Mouse (Mus musculus): ENCODE measurements around the gene Chd2. TPM values are rescaled to one million over a fixed set of nuclear protein-coding genes. Genes with fewer than 3 reads are reported as not detected.
"Not testable (repeated sequence)": the region's sequence is repeated elsewhere in the genome, so short reads cannot be mapped to it uniquely, and the experiment has no call there.

Gene Chd2
- total RNA-seq, 1 experiment from 2014 or later = 241 TPM

DNA sequence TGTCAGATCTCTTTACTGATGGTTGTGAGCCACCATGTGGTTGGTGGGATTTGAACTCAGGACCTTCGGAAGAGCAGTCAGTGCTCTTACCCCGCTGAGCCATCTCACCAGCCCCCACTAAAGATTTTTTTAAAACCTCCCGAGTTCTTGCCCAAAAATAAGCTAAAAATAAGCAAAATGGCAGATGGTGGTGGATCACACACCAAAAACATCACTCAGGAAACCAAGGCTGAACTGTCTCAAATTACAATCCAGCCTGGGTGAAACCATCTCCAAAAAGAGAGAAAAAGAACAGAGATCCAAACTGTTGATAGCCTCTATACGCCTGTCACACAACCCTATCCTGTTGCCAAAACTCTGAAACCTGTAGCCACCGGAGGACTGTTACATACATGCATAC lies 11.5 kb downstream of the Chd2 start:
- ATAC-seq (replicated peaks; ENCODE audit: insufficient number of reproducible peaks, low FRiP score, low TSS enrichment, poor library complexity, severe bottlenecking) = no peak

DNA sequence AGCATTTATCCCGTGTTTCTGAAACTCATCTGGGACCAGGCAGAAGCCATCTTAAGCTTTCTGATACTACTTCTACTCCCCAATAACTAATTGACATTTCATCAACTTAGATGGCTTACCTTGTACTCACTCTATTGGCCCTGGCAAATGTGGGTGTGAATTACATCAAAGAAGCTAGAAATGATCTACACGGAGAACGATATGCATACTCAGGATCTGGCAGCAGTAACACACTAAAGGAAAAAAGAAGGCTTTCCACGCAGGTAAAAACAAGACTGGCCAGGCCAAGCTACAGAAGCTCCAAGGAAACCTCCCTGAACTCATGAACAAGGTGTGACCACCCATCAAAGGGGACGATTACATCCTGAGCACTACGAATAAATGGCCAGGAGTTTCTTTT lies 12.4 kb downstream of the Chd2 start:
- ATAC-seq (replicated peaks; ENCODE audit: insufficient number of reproducible peaks, low FRiP score, low TSS enrichment, poor library complexity, severe bottlenecking) = no peak

DNA sequence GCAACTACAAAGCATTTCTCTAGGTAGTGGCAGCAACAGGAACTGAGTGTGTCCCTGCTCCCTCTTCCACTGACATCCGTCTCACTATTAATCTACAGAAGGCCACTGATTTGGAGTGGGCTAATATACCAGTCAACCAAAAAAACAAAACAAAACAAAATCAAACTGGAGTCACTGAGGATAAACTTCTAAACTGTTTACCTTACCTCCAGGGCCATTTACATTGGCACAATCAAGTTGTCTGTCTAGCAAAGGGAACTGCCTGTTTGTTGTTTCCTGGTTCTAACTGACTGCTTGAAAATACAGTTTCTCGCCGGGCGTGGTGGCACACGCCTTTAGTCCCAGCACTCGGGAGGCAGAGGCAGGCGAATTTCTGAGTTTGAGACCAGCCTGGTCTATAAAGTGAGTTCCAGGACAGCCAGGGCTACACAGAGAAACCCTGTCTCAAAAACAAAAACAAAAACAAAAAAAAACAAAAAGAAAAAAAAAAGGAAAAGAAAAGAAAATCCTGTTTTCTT lies 13.2 kb downstream of the Chd2 start:
- ATAC-seq (replicated peaks; ENCODE audit: insufficient number of reproducible peaks, low FRiP score, low TSS enrichment, poor library complexity, severe bottlenecking) = not testable (repeated sequence)

DNA sequence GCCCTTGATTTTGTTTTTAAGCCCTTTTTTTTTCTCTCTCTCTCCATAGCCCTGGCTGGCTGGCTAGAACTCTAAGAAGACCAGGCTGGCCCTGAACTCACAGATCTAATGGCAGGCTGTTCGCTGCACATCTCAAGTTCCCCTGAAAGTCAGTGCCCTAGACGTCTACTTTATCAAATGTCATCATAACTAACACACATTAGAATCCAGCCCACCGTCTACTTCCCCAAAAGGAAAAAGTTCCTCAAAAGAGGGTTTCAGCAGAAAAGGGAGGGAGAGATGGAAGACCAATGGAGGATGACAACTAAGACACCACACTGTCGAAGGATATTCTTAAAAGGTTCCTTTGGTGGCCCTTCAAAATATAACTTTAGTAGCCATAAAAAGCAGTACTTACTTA lies 14.4 kb downstream of the Chd2 start:
- 0 out of 2 replicates have a peak, but pooled peaks have one; percentile 25 for ATAC-seq (replicated peaks; ENCODE audit: insufficient number of reproducible peaks, low FRiP score, low TSS enrichment, poor library complexity, severe bottlenecking)

DNA sequence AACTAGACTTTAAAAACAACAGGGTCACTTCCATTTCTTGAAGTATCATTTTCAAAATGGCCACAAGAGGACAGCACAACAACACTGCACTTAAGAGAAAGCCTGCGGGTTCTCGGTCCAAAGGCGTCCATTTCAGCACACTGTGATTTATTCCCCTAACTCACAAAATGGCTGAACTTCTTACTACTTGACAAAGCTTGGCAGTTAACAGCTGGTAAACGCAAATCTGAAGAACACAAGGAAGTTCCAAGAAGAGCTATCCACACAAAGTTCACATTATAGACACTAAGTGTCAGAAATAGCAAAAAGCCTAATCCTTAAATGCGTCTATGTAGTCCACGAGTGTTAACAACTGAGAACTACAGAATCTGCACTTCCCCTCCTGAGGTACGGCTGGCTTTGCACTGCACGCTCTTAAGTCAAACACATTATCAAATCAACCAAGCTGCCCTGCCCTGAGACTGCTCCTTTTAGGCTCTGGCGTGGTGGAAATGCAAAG lies 17.1 kb downstream of the Chd2 start:
- peak; percentile 84 for ATAC-seq (replicated peaks; ENCODE audit: insufficient number of reproducible peaks, low FRiP score, low TSS enrichment, poor library complexity, severe bottlenecking)

DNA sequence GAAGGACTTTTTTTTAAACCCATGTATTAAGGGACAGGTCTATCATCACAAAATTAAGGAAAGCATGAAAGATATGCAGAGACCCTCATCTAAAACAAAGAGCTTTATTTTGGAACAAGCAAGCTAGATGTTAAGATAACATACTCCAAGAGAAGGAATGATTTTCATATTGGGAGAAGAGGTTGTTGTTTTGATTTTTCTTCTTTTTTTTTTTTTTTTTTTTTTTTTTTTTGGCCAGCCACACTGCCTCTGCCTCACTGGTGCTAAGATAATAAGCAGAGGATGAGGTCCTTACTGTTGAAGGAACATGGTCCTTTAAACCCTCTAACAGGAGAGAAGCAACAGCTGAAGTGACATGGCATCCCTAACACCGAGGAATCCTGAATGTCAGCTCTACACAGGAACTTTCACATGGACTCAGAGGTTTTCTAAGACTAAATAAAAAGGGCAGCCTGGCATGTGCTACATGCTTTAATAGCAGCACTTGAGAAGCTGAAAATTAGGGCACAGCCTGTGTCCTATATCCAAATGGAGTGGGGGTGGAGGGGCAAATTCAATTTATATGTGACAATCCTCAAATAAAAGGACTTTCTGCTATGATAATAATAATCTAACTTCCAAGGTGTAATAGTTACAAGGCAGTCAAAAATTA lies 17.9 kb downstream of the Chd2 start:
- ATAC-seq (replicated peaks; ENCODE audit: insufficient number of reproducible peaks, low FRiP score, low TSS enrichment, poor library complexity, severe bottlenecking) = no peak

DNA sequence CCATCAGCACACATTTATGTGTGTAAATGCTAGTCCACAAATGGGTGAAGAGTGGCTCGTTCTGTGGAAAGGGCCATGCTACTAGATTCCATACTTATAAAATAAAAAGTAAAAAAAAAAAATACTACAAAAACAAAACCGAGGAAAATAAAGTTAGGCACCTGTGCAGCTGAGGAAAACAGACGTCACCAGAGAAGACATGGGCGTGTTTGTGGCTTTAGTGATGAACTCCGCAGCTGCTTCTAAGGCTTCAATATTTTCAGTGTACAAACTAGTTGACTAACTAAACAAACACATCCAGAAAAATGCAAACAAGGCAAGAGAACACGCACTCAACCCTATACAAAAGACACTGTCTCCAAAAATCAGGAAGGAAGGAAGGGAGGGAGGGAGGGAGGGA lies 18.4 kb downstream of the Chd2 start:
- ATAC-seq (replicated peaks; ENCODE audit: insufficient number of reproducible peaks, low FRiP score, low TSS enrichment, poor library complexity, severe bottlenecking) = no peak

DNA sequence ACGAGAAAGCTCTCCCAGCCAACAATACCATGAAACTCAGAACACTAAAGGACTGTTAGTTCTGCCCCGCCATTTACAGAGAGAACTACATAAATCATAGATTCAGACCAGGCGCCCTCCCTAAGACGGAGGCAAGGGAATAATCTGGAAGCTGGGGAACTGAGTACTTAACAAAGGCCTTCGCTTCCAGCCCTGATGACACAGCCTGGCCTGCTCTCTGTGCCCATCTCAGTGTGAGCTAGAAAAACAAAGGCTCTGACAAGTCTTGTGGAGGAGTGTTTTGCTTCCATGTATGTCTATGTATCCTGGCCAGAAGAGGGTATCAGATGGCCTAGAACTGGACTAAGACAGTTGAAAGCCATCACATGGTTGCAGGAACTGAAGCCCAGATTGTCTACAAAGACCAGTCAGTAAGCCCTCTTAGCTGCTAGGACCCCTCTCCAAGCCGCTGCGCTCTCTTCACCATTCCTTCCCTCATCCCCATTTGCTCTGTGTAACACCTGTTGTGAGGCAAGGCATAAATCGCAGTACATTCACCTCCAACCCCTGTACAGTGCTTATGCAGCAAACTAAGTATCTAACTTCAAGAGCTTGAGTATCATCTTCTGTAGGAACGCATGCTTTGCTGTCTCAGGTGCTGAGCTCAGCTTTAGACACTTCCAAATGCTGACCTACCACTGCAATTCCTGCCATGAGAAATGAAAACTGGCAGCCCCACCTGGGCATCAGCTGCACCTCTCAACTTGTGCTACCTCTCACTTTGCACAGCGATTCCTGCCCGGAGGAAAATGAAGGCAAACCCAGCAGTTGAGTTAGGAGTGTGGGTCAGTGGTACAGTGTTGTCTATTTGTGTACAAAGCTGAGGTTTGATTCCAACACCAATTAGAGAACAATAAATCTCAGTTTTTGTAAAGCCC lies 20.1 kb downstream of the Chd2 start:
- ATAC-seq (replicated peaks; ENCODE audit: insufficient number of reproducible peaks, low FRiP score, low TSS enrichment, poor library complexity, severe bottlenecking) = no peak

DNA sequence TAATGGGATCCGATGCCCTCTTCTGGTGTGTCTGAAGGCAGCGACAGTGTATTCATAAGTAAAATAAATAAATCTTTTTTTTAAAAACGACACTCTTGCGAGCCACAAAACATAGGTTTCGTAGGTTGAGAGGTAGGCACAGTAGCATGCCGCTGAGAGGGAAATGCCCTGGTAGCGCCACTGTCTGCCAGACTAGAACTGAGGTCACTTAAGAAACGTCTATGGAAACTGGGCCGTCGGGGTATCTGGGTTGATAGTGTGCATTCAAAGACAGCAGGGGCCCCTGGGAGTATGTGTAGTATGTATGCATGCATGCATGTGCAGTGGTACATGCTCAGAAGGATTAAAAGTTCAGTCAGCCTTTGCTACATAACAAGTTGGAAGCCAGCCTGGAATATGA lies 21.4 kb downstream of the Chd2 start:
- ATAC-seq (replicated peaks; ENCODE audit: insufficient number of reproducible peaks, low FRiP score, low TSS enrichment, poor library complexity, severe bottlenecking) = no peak

DNA sequence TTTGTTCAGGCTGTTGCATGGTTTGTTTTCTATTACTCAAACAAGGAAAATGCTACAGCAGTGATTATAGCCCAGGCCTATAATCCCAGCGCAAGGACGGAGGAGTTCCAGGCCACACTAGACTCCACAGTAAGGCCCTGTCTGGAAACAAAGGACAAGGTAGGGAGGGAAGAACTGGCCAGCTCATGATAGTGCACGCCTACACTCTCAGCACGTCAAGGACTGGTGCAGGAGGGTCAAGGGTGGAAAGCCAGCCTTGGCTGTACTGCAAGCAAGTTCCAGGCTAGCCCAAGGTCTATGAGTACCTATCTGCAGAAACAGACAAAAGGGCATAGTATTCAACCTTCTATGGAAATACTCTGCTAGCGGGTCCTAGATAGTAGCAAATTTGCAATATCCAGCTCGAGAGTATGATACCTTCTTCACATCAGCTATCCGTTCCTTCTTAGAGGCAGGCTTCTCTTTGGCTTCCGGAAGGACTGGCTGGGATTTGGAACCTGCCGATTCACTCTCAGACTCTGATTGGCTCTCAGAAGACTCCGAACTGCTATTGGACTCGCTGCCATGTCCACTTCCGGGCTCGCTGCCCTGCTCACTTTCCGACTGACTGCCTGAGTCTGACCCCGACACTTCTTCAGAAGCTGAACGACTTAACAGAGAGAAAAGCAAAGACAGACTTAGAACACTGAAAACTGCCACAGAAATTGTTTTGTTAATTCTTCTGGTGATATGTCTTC lies 22.4 kb downstream of the Chd2 start:
- no peak for ATAC-seq (replicated peaks; ENCODE audit: insufficient number of reproducible peaks, low FRiP score, low TSS enrichment, poor library complexity, severe bottlenecking)

DNA sequence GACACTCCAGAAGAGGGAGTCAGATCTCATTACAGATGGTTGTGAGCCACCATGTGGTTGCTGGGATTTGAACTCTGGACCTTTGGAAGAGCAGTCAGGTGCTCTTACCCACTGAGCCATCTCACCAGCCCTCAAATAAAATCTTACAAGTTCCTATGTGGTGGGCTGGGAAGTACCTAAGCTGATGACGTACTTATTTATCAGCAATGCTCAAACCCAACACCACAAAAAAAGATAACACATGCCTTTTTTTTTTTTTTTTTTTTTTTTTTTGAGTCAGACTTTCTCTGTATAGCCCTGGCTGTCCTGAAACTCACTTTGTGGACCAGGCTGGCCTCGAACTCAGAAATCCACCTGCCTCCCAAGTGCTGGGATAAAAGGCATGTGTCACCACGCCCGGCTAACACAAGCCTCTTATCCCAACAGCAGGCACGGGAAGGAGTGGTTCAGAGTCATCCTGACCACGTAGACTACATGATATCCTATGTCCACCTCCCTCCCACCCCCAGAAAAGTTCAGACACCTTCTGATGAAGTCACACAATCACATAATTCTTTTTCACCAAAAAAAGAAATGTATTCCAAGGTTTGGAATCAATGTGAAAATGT lies 23.2 kb downstream of the Chd2 start:
- ATAC-seq (replicated peaks; ENCODE audit: insufficient number of reproducible peaks, low FRiP score, low TSS enrichment, poor library complexity, severe bottlenecking) = not testable (repeated sequence)

DNA sequence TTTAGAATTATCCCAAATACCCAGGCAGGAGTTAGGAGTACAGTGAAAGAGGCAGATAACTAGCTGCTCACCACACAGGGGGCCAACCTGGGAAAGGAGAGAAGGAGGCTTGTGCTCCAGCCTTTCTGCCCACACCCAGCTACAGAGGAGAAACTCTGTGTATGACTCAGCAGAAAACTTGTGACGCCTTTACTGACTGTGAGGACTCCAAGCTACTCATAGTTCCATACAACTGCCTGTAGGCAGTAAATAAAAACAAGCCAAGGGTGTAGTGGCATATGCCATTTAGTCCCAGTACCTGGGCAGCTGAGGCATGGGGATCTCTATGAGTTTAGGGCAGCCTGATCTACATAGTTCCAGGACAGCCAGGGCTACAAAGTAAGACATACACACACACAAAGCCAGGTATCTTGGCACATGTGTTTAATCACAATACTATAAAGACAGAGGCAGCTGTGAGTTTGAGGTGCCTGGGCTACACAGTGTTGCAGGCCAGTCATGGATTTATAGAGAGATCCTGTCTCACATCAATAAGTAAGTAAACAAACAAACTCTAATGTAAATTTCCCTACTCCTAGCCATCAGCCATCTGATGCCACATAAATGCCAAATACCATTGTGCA lies 24.1 kb downstream of the Chd2 start:
- ATAC-seq (replicated peaks; ENCODE audit: insufficient number of reproducible peaks, low FRiP score, low TSS enrichment, poor library complexity, severe bottlenecking) = 0 out of 2 replicates have a peak, but pooled peaks have one; percentile 21

DNA sequence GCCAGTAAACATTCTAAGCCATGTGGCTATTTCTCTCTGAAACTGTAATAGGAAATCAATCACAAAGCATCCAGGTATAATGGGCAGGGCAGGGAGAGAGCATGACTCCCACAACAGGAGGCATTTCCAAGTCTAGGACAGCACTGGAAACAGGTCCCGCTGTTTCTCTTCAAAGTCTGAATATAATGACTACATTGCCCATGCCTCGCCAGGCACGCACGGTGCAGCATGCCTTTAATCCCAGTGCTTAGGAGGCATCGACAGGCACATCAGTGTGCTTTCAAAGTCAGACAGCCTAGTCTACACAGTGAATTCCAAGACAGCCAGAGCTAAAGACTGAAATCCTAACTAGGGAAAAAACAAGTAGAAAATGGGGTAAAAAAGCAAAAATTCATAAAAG lies 24.8 kb downstream of the Chd2 start:
- no peak for ATAC-seq (replicated peaks; ENCODE audit: insufficient number of reproducible peaks, low FRiP score, low TSS enrichment, poor library complexity, severe bottlenecking)

DNA sequence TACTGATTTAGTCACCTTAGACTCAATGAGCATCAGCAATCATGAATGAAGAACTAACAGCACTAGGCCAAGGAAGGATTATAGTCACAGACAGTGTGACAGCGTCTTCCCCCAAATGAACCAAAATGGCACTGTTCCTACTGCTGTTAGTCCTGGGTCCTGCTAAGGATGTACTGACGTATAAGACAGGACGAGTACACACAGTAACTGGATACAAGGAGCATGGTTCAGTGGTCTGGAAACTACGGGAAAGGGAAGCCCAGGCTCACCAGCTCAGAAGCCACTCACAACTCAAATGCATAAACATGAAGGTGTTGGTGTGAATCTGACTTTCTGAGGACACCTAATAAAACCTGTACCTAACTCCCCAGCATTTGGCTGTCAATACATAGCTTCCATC lies 27.1 kb downstream of the Chd2 start:
- ATAC-seq (replicated peaks; ENCODE audit: insufficient number of reproducible peaks, low FRiP score, low TSS enrichment, poor library complexity, severe bottlenecking) = no peak

DNA sequence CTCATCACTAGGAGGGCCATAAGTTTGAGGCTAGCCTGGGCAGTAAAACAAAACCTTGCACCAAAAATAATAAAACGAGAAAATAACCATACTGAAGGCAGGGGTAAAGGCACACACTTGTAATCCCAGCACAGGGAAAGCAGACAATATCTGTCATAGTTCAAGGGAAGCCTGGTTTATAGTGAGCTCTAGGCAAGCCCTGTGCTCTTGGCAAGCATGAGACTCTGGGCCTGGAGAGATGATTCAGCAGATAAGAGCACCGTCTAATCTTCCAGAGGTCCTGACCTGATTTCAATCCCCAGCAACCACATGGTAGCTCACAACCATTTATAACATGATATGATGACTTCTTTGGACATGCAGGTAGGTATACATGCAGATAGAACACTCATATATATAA lies 29.2 kb downstream of the Chd2 start:
- ATAC-seq (replicated peaks; ENCODE audit: insufficient number of reproducible peaks, low FRiP score, low TSS enrichment, poor library complexity, severe bottlenecking) = no peak

DNA sequence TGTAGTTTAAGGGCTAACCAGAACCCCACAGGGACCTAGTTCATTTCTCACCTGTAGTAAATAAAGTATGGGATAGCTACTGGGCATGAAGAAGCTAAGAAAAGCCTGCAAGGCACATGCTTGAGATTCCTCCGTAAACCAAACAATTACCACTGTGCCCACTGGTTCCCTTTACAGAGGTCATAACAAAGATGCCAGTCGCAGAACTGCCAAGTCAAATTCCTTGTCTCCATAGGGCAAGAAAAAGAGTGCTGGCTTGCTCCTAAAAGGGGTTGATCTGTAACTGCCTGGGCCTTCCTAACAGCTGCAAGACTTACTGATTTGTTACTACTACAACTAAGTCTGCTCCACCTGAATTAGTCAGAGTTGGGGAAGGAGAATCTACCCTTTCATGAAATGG lies 32.9 kb downstream of the Chd2 start:
- no peak for ATAC-seq (replicated peaks; ENCODE audit: insufficient number of reproducible peaks, low FRiP score, low TSS enrichment, poor library complexity, severe bottlenecking)

DNA sequence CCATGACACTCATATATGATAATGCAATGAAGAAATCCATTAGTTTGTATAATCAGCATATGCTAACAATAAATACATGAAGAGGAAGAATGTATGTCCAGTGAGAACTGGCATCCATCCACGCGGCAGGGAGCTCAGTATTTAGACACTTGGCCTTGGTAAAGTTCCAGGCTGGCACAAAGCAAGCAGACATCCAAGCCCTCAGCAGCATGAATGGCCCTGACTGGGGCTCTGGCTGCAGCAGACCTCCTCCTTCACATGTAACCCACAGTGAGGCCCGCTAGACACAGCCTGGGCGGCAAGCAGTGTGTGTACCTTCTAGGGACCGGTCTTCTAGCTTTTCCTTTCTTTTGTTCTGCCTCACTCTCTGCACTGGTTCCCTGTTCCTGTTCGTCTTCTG lies 34.1 kb downstream of the Chd2 start:
- no peak for ATAC-seq (replicated peaks; ENCODE audit: insufficient number of reproducible peaks, low FRiP score, low TSS enrichment, poor library complexity, severe bottlenecking)

DNA sequence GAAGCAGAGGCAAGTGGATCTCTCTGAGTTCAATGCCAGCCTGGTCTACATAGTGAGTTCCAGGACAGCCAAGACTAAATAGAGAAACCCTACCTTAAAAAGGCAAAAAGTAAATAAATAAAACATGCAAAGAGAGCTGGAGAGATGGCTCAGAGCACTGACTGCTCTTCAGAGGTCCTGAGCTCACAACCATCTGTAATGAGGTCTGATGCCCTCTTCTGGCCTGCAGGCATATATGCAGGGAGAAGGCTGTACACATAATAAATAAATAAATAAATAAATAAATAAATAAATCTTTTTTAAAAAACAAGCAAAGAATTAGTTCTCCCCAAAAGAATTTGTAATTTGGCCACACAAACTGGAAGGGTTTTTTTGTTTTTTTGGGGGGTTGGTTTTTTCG lies 34.8 kb downstream of the Chd2 start:
- no peak for ATAC-seq (replicated peaks; ENCODE audit: insufficient number of reproducible peaks, low FRiP score, low TSS enrichment, poor library complexity, severe bottlenecking)
